Mouse (Mus musculus) hindbrain, embryonic 13.5 days (tissue): ENCODE data around the gene Mrpl37. TPM values are rescaled to one million over a fixed set of nuclear protein-coding genes. Genes with fewer than 3 reads are reported as not detected.

Source experiments
- ATAC-seq: fragments of 200-750 bp; cut with Nextera tagmentation; 2 replicates; pipeline ENCODE4 v1.8.0; 2017; ENCODE audit warnings: moderate TSS enrichment; ENCODE audit not compliant: low FRiP score
- H3K27ac ChIP-seq: fragments of 300-500 bp; sonication (generic); 2 replicates; pipeline ENCODE4 v1.5.1; 2015; ENCODE audit warnings: inconsistent platforms, mild to moderate bottlenecking, moderate library complexity
- H3K27me3 ChIP-seq: fragments of 300-500 bp; sonication (generic); 2 replicates; pipeline ENCODE4 v1.6.1; 2015; ENCODE audit warnings: mild to moderate bottlenecking, inconsistent platforms
- H3K36me3 ChIP-seq: fragments of 300-500 bp; sonication (generic); 2 replicates; pipeline ENCODE4 v1.6.1; 2015; ENCODE audit warnings: mild to moderate bottlenecking, inconsistent platforms
- H3K4me1 ChIP-seq: fragments of 300-500 bp; sonication (generic); replicated peaks from 2 replicates; pipeline ENCODE4 v1.6.1; 2015; ENCODE audit warnings: inconsistent platforms
- H3K4me2 ChIP-seq: fragments of 300-500 bp; sonication (generic); 2 replicates; pipeline ENCODE4 v1.6.1; 2015; ENCODE audit warnings: inconsistent platforms, mild to moderate bottlenecking, moderate library complexity
- H3K4me3 ChIP-seq: fragments of 300-500 bp; sonication (generic); 2 replicates; pipeline ENCODE4 v1.5.1; 2015; ENCODE audit warnings: mild to moderate bottlenecking, inconsistent platforms
- H3K9ac ChIP-seq: fragments of 300-500 bp; sonication (generic); 2 replicates; pipeline ENCODE4 v1.6.1; 2015; ENCODE audit warnings: mild to moderate bottlenecking, inconsistent platforms
- H3K9me3 ChIP-seq: fragments of 300-500 bp; sonication (generic); 2 replicates; pipeline ENCODE4 v1.6.1; 2016; ENCODE audit warnings: inconsistent platforms
- WGBS: fragments of 180-500 bp; shearing (Covaris S2); methylation state at CpG from one replicate; pipeline ENCODE4 v1.1.7; 2015; 5-methylcytosine and 5-hydroxymethylcytosine counted together
- polyA plus RNA-seq: library from polyadenylated mRNA; unstranded; fragments of >200 nt; fragmentation: Nextera tagmentation; extraction: Ambion mirVana; gene quantifications from 2 replicates; pipeline ENCODE4 v1.2.1, GENCODE M21; 2015

Gene Mrpl37
- polyA plus RNA-seq, 1 experiment from 2014 or later: 76.6 TPM

DNA sequence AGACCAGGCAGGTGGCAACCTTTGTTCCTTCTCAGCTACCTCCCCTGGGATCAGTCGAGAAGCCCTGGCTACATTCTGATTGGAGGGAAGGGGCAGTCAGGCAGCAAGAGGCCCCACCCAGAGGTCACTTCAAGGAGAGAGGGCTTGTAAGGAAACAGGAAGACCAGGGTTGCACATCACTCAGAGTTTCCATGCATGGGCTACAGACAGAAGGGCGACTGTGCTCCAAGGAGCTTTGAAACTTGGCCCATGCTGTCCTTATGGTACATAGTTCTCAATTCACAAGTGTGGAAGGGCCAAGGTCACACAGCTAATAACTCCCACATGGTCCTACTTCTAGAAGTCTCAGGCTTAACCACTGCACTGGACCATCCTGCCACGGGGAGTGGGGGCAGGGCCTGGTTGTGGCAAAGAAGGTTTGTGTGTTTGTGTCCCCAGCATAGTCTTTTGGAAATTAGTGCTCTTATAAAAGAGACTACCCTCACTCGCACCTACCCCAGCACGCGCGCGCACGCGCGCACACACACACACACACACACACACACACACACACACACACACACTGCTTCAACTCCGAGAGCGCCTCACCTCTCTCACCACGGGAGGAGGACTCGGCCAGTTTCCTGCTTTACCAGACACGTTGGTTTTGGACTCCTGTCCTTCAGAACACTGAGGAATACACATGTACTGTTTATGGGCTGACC, 28.0 kb upstream of the Mrpl37 start:
- H3K4me2 ChIP-seq: no peak overlapping the region
- peaks cover 44% of the 10 kb centered on the region for H3K4me1 ChIP-seq
- ATAC-seq: no peak
- H3K4me3 ChIP-seq: no peak overlapping the region
- WGBS: 81% methylated on average over 16 of the region's 16 CpGs
- H3K27ac ChIP-seq: no peak overlapping the region
- no peaks in the 10 kb centered on the region for H3K9me3 ChIP-seq
- H3K27me3 ChIP-seq: 0 out of 2 replicates have a peak, but pooled peaks cover 3% of the 10 kb centered on the region
- no peak overlapping the region; the same call in 1 of the 2 replicates for H3K9ac ChIP-seq
- H3K36me3 ChIP-seq: no peaks in the 10 kb centered on the region

DNA sequence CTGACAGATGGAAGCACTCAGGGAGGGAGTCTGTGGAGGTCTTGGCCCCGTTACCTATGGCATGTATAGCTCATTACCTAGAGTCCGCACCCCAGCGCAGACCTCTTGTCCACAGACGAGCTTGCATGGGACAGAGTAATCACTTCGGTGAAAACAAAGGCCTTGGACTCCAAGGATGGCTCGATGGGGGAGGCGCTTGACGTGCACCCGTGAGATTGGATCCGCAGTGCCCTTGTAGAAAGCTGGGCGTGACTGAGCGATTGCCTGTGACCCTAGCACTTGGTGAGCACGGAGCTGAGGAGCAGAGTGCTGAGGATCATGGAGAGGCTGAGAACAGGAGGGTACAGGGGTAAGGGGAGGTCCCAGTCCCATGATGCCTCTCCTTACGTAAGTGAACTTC, 25.0 kb upstream of the Mrpl37 start:
- 86% methylated on average over 14 of the region's 14 CpGs for WGBS
- ATAC-seq: no peak

DNA sequence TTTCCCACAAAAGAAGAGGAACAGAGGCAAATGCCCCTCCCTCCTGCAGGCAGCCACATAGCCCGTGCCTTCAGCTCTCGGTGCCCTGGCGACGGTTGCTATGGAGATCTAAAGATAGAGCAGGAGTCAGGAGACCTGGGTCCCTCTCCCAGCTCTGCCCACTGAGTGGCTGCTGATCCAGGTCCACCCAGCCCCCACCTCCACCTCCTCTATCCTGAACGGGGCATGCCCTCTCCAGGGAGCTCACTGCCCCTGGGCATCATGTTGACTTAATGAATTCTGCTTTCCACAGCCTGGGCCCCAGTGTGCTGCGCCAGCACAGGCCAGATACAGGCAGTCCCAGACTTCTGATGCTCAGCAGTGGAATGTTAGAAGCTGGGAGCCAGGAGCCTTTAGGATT, 18.2 kb upstream of the Mrpl37 start:
- no peaks in the 10 kb centered on the region for H3K36me3 ChIP-seq
- H3K27ac ChIP-seq: peak overlapping the region; percentile 83
- no peak overlapping the region for H3K9ac ChIP-seq
- H3K4me3 ChIP-seq: no peak overlapping the region
- no peak overlapping the region for H3K4me2 ChIP-seq
- WGBS: 12% methylated on average over 6 of the region's 6 CpGs
- H3K27me3 ChIP-seq: no peaks in the 10 kb centered on the region
- peaks cover 34% of the 10 kb centered on the region for H3K4me1 ChIP-seq
- ATAC-seq: peak; percentile 92
- H3K9me3 ChIP-seq: no peaks in the 10 kb centered on the region

More for the DNA sequence above, 25.0 kb upstream of the Mrpl37 start:
- Histone ChIP-seq H3K9ac (no peak overlapping the region), H3K4me2 (no peak overlapping the region), H3K4me3 (no peak overlapping the region), H3K9me3 (no peaks in the 10 kb centered on the region), H3K27ac (no peak overlapping the region), H3K4me1 (peaks cover 26% of the 10 kb centered on the region), H3K36me3 (no peaks in the 10 kb centered on the region), H3K27me3 (0 out of 2 replicates have a peak, but pooled peaks cover 3% of the 10 kb centered on the region)

DNA sequence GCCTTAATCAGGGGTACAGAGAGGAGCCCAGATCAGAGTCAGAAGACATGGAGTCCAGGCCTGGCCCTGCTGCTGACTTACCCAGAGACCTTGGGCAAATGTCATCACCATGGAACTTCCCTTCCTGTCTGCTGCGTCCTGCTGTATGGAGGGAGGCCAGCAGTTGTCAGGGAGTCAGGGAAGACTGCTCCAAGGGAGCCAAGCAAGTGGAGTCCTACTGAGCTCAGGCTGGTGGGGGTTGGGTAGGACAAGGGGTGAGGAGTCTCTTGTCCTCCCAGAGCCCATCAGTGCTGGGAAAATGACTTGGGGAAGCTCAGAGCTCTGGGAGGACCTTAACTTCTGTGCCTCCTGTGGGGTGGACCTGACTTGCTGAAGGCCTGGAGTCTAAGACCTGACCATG, 17.7 kb upstream of the Mrpl37 start:
- Histone ChIP-seq H3K36me3 (no peaks in the 10 kb centered on the region), H3K27me3 (no peaks in the 10 kb centered on the region), H3K4me3 (no peak overlapping the region), H3K4me1 (peaks cover 34% of the 10 kb centered on the region), H3K4me2 (no peak overlapping the region; the same call in 1 of the 2 replicates), H3K9me3 (no peaks in the 10 kb centered on the region), H3K9ac (no peak overlapping the region), H3K27ac (peak overlapping the region; percentile 83)
- WGBS: 14% methylated on average over 1 of the region's 1 CpGs
- peak; percentile 78 for ATAC-seq

DNA sequence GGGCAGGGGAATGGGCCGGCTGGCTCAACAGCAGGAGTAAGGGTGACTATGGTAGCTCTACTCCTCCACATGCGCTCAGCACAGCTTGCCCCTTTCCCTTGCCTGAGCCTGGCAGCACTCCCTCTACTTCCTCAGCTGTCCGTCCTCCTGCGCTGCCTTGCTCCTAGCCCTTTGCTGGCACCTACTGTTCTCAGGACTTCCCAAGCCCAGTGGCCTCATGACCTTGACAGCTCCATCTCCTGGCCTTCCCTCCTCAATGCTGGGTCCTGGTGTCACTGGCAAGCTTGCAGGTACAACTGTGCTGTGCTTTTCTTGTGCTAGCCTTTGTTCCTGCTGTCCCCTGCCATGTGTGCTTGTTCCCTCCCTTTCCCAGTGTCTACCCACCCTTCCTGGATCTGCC, 16.5 kb upstream of the Mrpl37 start:
- WGBS: 87% methylated on average over 4 of the region's 4 CpGs
- H3K4me3 ChIP-seq: no peak overlapping the region
- ATAC-seq: no peak
- no peak overlapping the region for H3K9ac ChIP-seq
- no peaks in the 10 kb centered on the region for H3K9me3 ChIP-seq
- peaks cover 34% of the 10 kb centered on the region for H3K4me1 ChIP-seq
- H3K4me2 ChIP-seq: no peak overlapping the region
- peak overlapping the region; percentile 83 for H3K27ac ChIP-seq
- H3K27me3 ChIP-seq: no peaks in the 10 kb centered on the region
- H3K36me3 ChIP-seq: no peaks in the 10 kb centered on the region

DNA sequence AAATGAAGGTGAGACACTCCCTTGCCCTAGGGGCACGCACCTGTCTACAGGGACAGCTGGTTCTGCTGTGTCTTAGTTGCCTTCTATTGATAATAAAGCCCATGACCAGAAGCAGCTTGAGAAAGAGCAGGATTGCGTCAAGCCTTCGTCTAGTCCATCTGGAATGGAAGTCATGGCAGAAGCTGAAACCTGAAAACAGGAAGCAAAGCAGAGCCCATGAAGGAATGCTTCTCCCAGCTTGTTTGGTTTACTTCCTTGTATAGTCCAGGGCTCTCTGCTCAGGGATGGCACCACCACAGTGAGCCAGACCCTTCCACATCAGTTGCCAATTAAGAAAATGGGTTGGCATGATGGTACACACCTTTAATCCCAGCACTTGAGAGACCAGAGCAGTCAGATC, 15.5 kb upstream of the Mrpl37 start:
- Histone ChIP-seq H3K27ac (no peak overlapping the region), H3K4me3 (no peak overlapping the region), H3K27me3 (no peaks in the 10 kb centered on the region), H3K4me1 (peaks cover 34% of the 10 kb centered on the region), H3K9me3 (no peaks in the 10 kb centered on the region), H3K36me3 (no peaks in the 10 kb centered on the region), H3K9ac (no peak overlapping the region), H3K4me2 (no peak overlapping the region)
- 91% methylated on average over 3 of the region's 3 CpGs for WGBS
- ATAC-seq: no peak

DNA sequence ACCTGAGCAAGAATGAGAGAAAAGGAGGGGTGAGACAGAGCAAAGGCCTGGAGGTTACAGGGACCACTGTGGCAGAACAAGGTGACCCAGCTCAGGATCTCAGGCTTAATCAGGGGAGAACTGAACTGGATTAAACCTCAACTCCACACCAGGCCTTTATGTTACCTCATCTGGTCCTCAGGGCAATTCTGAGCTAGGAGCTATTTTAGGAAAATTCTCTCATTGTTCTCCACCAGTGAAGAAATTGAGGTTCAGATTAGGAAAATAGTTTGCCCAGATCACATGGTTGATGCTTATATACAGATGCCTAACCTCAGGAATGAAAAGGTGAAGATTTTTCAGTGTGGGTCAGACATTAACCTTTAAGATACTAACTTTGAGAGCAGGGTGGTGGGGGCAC, 13.0 kb upstream of the Mrpl37 start:
- no peak overlapping the region for H3K9ac ChIP-seq
- no peaks in the 10 kb centered on the region for H3K9me3 ChIP-seq
- no peak for ATAC-seq
- no peak overlapping the region for H3K4me2 ChIP-seq
- no peak overlapping the region for H3K4me3 ChIP-seq
- H3K36me3 ChIP-seq: no peaks in the 10 kb centered on the region
- H3K4me1 ChIP-seq: peaks cover 25% of the 10 kb centered on the region
- no peaks in the 10 kb centered on the region for H3K27me3 ChIP-seq
- no peak overlapping the region for H3K27ac ChIP-seq

DNA sequence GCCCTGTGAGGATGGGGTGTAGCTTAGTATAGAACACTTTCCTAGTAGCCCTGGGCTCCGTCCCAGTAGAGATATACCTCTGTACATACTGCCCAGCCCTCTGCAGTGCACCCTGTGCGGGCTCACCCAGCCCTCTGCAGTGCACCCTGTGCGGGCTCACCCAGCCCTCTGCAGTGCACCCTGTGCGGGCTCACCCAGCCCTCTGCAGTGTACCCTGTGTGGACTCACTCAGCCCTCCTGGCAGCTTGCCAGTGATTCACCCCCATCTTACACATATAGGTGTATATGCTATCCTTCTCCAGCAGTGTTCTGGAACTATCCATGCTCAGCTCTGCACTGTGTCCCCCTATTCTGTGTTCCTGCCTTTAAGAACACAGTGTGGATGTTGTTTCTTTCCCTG, 12.2 kb upstream of the Mrpl37 start:
- Histone ChIP-seq H3K27ac (no peak overlapping the region), H3K4me1 (peaks cover 16% of the 10 kb centered on the region), H3K4me3 (no peak overlapping the region), H3K9ac (no peak overlapping the region), H3K4me2 (no peak overlapping the region), H3K27me3 (no peaks in the 10 kb centered on the region), H3K36me3 (no peaks in the 10 kb centered on the region), H3K9me3 (no peaks in the 10 kb centered on the region)
- ATAC-seq: 0 out of 2 replicates have a peak, but pooled peaks have one; percentile 43
- WGBS: 90% methylated on average over 4 of the region's 4 CpGs

DNA sequence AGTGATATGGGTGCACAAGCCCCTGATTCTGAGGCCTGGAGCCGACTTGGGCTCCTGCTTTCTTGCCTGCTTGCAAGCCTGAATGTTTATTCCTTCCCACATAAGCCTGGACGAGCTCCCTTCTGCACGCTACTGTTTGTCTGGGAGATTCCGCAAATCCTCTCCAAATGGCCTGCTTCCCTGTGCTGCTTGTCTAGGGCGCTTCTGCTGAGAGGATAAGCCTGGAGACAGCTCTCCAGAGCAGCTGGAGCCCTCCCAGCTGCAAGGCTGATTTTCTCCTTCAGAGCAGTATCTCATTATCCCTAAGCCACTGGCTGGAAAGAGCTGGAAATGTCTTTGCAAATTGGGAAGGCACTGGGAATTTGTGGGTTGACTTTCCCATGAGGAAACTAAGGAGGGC, 8.8 kb upstream of the Mrpl37 start:
- Histone ChIP-seq H3K9me3 (no peaks in the 10 kb centered on the region), H3K9ac (no peak overlapping the region), H3K27me3 (no peaks in the 10 kb centered on the region), H3K36me3 (no peaks in the 10 kb centered on the region), H3K4me3 (no peak overlapping the region), H3K27ac (no peak overlapping the region), H3K4me1 (no peaks in the 10 kb centered on the region; the same call in 1 of the 2 replicates), H3K4me2 (no peak overlapping the region)
- WGBS: 86% methylated on average over 5 of the region's 5 CpGs
- no peak for ATAC-seq

DNA sequence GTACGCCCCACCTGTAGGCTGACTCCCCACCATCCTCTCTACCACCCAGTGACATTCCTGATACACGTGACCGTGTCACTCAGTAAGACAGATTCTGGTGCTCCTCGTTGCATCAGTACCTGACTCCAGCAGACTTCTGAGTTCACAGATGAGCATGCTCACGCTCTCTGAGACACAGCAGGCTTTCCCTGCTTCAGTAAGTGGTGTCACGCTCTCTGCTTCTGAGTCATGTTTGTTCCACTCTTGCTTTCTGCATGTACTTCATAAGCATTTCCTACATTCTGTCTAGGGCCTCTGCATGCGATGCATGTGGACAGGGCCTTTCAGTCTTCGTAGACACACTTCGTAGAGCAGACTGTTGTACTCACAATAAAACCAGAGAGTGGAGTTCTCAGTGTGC, 5.7 kb upstream of the Mrpl37 start:
- Histone ChIP-seq H3K27me3 (peaks cover 6% of the 10 kb centered on the region; the same call in 1 of the 2 replicates), H3K4me1 (peaks cover 4% of the 10 kb centered on the region), H3K9ac (0 out of 2 replicates have a peak overlapping the region, but pooled peaks have one; percentile 3), H3K9me3 (no peaks in the 10 kb centered on the region), H3K27ac (no peak overlapping the region), H3K4me3 (no peak overlapping the region), H3K4me2 (no peak overlapping the region), H3K36me3 (no peaks in the 10 kb centered on the region)
- ATAC-seq: no peak
- 83% methylated on average over 9 of the region's 9 CpGs for WGBS

DNA sequence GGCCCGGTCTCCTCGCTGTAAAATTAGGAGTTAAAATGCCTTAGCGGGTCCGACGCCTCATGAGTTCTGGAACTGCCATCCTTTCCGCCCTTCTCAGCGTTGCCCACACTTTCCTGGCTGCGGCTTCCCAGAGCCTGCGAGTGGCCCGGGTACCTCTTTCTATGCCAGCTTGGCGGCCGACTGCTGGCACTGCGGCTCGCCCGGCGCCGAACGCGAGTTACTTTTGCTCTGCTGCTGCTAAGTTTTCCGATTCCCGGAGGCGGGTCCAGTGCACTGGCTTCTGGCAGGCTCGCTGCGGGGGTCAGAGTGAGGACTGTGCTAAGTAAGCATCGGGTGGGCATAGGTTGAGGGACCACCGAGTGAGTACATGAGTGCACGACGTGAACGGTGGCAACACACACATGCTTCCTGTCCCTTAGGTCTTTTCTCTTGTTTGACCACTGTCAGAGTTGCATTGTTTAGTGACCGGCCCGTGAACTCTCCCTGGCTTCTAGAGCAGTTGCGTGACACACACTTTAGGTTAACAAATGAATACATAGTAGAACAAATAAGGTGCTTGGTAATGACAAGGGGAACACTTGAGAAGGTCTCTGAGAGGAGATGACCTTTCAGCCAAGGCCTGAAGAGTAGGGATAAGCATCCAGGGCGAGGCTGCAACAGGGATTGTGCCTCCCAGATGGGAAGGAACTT, 628 bp upstream of the Mrpl37 start:
- H3K4me2 ChIP-seq: peak overlapping the region; percentile 95
- 0 out of 2 replicates have a peak, but pooled peaks have one; percentile 19 for ATAC-seq
- peak overlapping the region; percentile 89 for H3K4me3 ChIP-seq
- no peaks in the 10 kb centered on the region for H3K9me3 ChIP-seq
- H3K27ac ChIP-seq: peak overlapping the region; percentile 35; the same call in 1 of the 2 replicates
- peaks cover 23% of the 10 kb centered on the region for H3K36me3 ChIP-seq
- peaks cover 21% of the 10 kb centered on the region for H3K4me1 ChIP-seq
- peak overlapping the region; percentile 86 for H3K9ac ChIP-seq
- 2% methylated on average over 33 of the region's 33 CpGs for WGBS
- peaks cover 6% of the 10 kb centered on the region; the same call in 1 of the 2 replicates for H3K27me3 ChIP-seq

DNA sequence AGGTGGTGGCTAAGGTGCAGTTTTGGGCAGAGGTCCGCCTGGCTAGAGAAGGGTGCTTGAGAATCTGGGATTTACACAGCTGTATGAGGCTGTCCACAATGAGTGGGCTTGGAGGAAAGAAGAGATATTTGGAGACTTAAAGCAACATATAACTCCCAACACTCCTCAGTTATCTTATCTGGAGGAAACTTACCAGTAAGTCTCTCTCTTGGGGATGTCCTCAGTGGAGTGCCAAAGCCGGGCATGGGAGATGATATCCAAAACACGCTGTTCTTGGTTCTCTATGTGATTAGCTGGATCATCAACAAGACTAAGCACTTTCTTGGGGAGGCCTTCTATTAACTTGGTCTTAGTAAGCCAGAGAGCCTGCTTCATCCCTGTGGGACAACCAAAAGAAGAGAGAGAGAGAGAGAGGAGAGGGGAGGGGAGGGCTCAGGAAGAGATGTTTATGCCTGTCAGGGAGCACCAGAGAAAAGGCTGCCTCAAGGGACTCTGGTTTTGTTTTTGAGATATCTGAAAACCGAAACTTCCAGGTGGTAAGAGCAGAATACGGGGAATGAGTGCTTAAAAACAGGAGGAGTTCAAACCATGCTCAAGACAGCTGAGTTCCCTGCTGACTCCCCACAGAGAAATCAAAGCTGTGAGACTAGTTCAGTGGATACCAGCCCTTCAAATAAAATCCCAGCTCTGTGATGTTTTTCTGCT, 2.1 kb downstream of the Mrpl37 start:
- WGBS: 89% methylated on average over 5 of the region's 5 CpGs
- Histone ChIP-seq H3K4me1 (peaks cover 21% of the 10 kb centered on the region), H3K27me3 (peaks cover 6% of the 10 kb centered on the region; the same call in 1 of the 2 replicates), H3K4me3 (no peak overlapping the region), H3K4me2 (no peak overlapping the region), H3K9me3 (no peaks in the 10 kb centered on the region), H3K27ac (no peak overlapping the region), H3K36me3 (peaks cover 48% of the 10 kb centered on the region), H3K9ac (no peak overlapping the region)
- no peak for ATAC-seq
